Mouse (Mus musculus) olfactory bulb, adult 2 months (tissue): Measurements from ENCODE around the gene Pptc7.

Source experiments
- CTCF ChIP-seq: fragments of 200-500 bp; IDR thresholded peaks from 2 replicates; pipeline ENCODE4 v1.5.1; 2012; ENCODE audit warnings: low read depth, mild to moderate bottlenecking, low read length, moderate library complexity; ENCODE audit not compliant: insufficient read depth
- POLR2A ChIP-seq: fragments of 200-500 bp; IDR thresholded peaks from 2 replicates; pipeline ENCODE4 v1.6.1; 2012; ENCODE audit warnings: mild to moderate bottlenecking, low read depth, low read length, moderate library complexity; ENCODE audit not compliant: insufficient read depth

GRCm38 (mm10) chr5:122272821-122273220, 11.3 kb upstream of the Pptc7 start:
- TF ChIP-seq CTCF: no peak
- TF ChIP-seq POLR2A: no peak
